Mouse (Mus musculus): ENCODE results near the gene Omg. TPM values are rescaled to one million over a fixed set of nuclear protein-coding genes. Genes with fewer than 3 reads are reported as not detected.
A peak's percentile ranks its signal among the peaks of the same experiment; 100 is the strongest.

Omg gene
- polyA plus RNA-seq, 1 experiment: 137 TPM

- WGBS: 91% methylated on average over 10 of the region's 10 CpGs
- Histone ChIP-seq H3K27me3 (ENCODE audit: control insufficient read depth, insufficient read depth, low read length) (no peaks in the 10 kb centered on the region), H3K4me3 (replicated peaks; ENCODE audit: insufficient read depth, low read depth, low read length) (no peak within 1 kb of the TSS), H3K4me1 (ENCODE audit: control insufficient read depth, insufficient read depth, low read length) (0 out of 2 replicates have a peak, but pooled peaks cover 2% of the 10 kb centered on the region), H3K27ac (ENCODE audit: insufficient read depth, low read length) (no peak within 1 kb of the TSS)
- DNase-seq: no peak
- no peak for TF ChIP-seq CTCF (IDR thresholded peaks at IDR 0.05; ENCODE audit: borderline replicate concordance, insufficient read depth, low read depth, low read length)
- TF ChIP-seq POLR2A (IDR thresholded peaks at IDR 0.05; ENCODE audit: borderline replicate concordance, insufficient read depth, low read length): no peak
Measured at GRCm38 (mm10) chr11:79523560-79524309, 19.9 kb upstream of the Omg start, which contains the start of gene Evi2b. Gene Evi2b (minus strand): TSS chr11:79523762.

- Histone ChIP-seq H3K27me3 (ENCODE audit: control insufficient read depth, insufficient read depth, low read length) (no peaks in the 10 kb centered on the region), H3K4me1 (ENCODE audit: control insufficient read depth, insufficient read depth, low read length) (0 out of 2 replicates have a peak, but pooled peaks cover 2% of the 10 kb centered on the region), H3K4me3 (replicated peaks; ENCODE audit: insufficient read depth, low read depth, low read length) (no peak overlapping the region), H3K27ac (ENCODE audit: insufficient read depth, low read length) (no peak overlapping the region)
- DNase-seq: no peak
- WGBS: 92% methylated on average over 1 of the region's 1 CpGs
- no peak for TF ChIP-seq POLR2A (IDR thresholded peaks at IDR 0.05; ENCODE audit: borderline replicate concordance, insufficient read depth, low read length)
- TF ChIP-seq CTCF (IDR thresholded peaks at IDR 0.05; ENCODE audit: borderline replicate concordance, insufficient read depth, low read depth, low read length): no peak
Measured at GRCm38 (mm10) chr11:79522944-79523343, 19.1 kb upstream of the Omg start.

DNA sequence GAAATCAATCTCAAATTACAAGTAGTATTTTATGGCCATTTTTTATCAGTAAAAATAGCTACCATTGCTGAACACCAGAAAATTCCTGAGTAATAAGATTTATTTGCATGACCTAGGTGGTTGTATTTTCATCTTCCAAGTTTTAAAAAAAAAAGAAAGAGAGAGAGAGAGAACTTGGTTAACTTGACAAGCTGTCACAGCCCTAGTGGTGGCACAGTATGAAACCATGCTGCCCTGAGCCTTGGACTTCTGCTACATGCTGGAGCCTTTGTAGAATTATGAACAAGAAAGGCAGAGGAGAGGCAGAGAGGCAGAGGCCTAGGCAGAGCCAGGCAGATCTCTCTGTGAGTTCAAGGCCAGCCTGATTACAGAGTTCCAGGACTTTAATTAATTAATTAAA, 18.0 kb upstream of the Omg start:
- TF ChIP-seq CTCF (IDR thresholded peaks at IDR 0.05; ENCODE audit: borderline replicate concordance, insufficient read depth, low read depth, low read length) (no peak), POLR2A (IDR thresholded peaks at IDR 0.05; ENCODE audit: borderline replicate concordance, insufficient read depth, low read length) (no peak)

DNA sequence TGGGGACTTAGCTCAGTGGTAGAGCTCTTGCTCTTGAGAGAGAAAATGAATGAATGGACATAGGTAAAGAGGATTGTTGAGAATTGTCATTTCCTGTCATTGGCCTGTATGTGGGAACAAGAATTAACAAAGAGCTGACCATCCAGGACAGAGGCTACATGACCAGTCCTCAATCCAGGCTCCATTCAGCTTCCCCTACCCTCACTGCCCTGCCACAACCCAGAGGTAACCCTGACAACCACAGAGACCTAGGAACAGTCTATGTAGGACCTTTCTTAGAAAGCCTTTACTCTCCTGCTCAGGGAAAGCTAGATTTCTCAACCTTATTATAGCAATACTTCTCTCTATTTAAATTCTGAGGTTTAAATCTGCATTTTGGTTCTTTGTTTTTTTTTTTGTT, 16.9 kb upstream of the Omg start:
- no peaks in the 10 kb centered on the region for H3K27me3 ChIP-seq (ENCODE audit: control insufficient read depth, insufficient read depth, low read length)
- no peaks in the 10 kb centered on the region for H3K4me1 ChIP-seq (ENCODE audit: control insufficient read depth, insufficient read depth, low read length)
- H3K27ac ChIP-seq (ENCODE audit: insufficient read depth, low read length): no peak overlapping the region
- TF ChIP-seq POLR2A (IDR thresholded peaks at IDR 0.05; ENCODE audit: borderline replicate concordance, insufficient read depth, low read length) (no peak), CTCF (IDR thresholded peaks at IDR 0.05; ENCODE audit: borderline replicate concordance, insufficient read depth, low read depth, low read length) (no peak)
- H3K4me3 ChIP-seq (replicated peaks; ENCODE audit: insufficient read depth, low read depth, low read length): no peak overlapping the region
- no peak for DNase-seq

More for the DNA sequence above, 18.0 kb upstream of the Omg start:
- no peak overlapping the region for H3K4me3 ChIP-seq (replicated peaks; ENCODE audit: insufficient read depth, low read depth, low read length)
- no peaks in the 10 kb centered on the region for H3K4me1 ChIP-seq (ENCODE audit: control insufficient read depth, insufficient read depth, low read length)
- DNase-seq: no peak
- H3K27ac ChIP-seq (ENCODE audit: insufficient read depth, low read length): no peak overlapping the region
- H3K27me3 ChIP-seq (ENCODE audit: control insufficient read depth, insufficient read depth, low read length): no peaks in the 10 kb centered on the region

- TF ChIP-seq CTCF (IDR thresholded peaks at IDR 0.05; ENCODE audit: borderline replicate concordance, insufficient read depth, low read depth, low read length) (no peak), POLR2A (IDR thresholded peaks at IDR 0.05; ENCODE audit: borderline replicate concordance, insufficient read depth, low read length) (no peak)
- DNase-seq: no peak
- 67% methylated on average over 1 of the region's 1 CpGs for WGBS
- no peak overlapping the region for H3K27ac ChIP-seq (ENCODE audit: insufficient read depth, low read length)
- H3K4me1 ChIP-seq (ENCODE audit: control insufficient read depth, insufficient read depth, low read length): peaks cover 7% of the 10 kb centered on the region
- no peak overlapping the region for H3K4me3 ChIP-seq (replicated peaks; ENCODE audit: insufficient read depth, low read depth, low read length)
- no peaks in the 10 kb centered on the region for H3K27me3 ChIP-seq (ENCODE audit: control insufficient read depth, insufficient read depth, low read length)
Measured at GRCm38 (mm10) chr11:79519878-79520291, 16.0 kb upstream of the Omg start.

GRCm38 (mm10) chr11:79519299-79519698, 15.4 kb upstream of the Omg start:
- Histone ChIP-seq H3K27me3 (ENCODE audit: control insufficient read depth, insufficient read depth, low read length) (no peaks in the 10 kb centered on the region), H3K4me3 (replicated peaks; ENCODE audit: insufficient read depth, low read depth, low read length) (no peak overlapping the region), H3K27ac (ENCODE audit: insufficient read depth, low read length) (no peak overlapping the region), H3K4me1 (ENCODE audit: control insufficient read depth, insufficient read depth, low read length) (peaks cover 7% of the 10 kb centered on the region)
- WGBS: 83% methylated on average over 6 of the region's 6 CpGs
- no peak for TF ChIP-seq POLR2A (IDR thresholded peaks at IDR 0.05; ENCODE audit: borderline replicate concordance, insufficient read depth, low read length)
- TF ChIP-seq CTCF (IDR thresholded peaks at IDR 0.05; ENCODE audit: borderline replicate concordance, insufficient read depth, low read depth, low read length): no peak
- no peak for DNase-seq

- Histone ChIP-seq H3K27me3 (ENCODE audit: control insufficient read depth, insufficient read depth, low read length) (no peaks in the 10 kb centered on the region), H3K27ac (ENCODE audit: insufficient read depth, low read length) (no peak overlapping the region), H3K4me3 (replicated peaks; ENCODE audit: insufficient read depth, low read depth, low read length) (no peak overlapping the region), H3K4me1 (ENCODE audit: control insufficient read depth, insufficient read depth, low read length) (peaks cover 7% of the 10 kb centered on the region)
- no peak for DNase-seq
- no peak for TF ChIP-seq POLR2A (IDR thresholded peaks at IDR 0.05; ENCODE audit: borderline replicate concordance, insufficient read depth, low read length)
- TF ChIP-seq CTCF (IDR thresholded peaks at IDR 0.05; ENCODE audit: borderline replicate concordance, insufficient read depth, low read depth, low read length): no peak
- 100% methylated on average over 2 of the region's 2 CpGs for WGBS
Measured at GRCm38 (mm10) chr11:79515798-79516197, 11.9 kb upstream of the Omg start.

- peak in 1 of 2 experiments; percentile 18 for DNase-seq
- H3K4me1 ChIP-seq (ENCODE audit: control insufficient read depth, insufficient read depth, low read length): peaks cover 7% of the 10 kb centered on the region
- H3K27me3 ChIP-seq (ENCODE audit: control insufficient read depth, insufficient read depth, low read length): no peaks in the 10 kb centered on the region
- H3K4me3 ChIP-seq (replicated peaks; ENCODE audit: insufficient read depth, low read depth, low read length): no peak overlapping the region
- 13% methylated on average over 6 of the region's 6 CpGs for WGBS
- H3K27ac ChIP-seq (ENCODE audit: insufficient read depth, low read length): no peak overlapping the region
- TF ChIP-seq CTCF (IDR thresholded peaks at IDR 0.05; ENCODE audit: borderline replicate concordance, insufficient read depth, low read depth, low read length): no peak
- TF ChIP-seq POLR2A (IDR thresholded peaks at IDR 0.05; ENCODE audit: borderline replicate concordance, insufficient read depth, low read length): no peak
Measured at GRCm38 (mm10) chr11:79515331-79515730, 11.4 kb upstream of the Omg start.

Data from cerebellum, adult 2 months (tissue).